ENCODE assay signal across 10 mouse cellular contexts in genomic region chr11:107272351-107272975, GRCm38 (mm10).
DNase-seq lines count a peak whose midpoint lies in the region; ATAC-seq and TF ChIP-seq lines count a peak whose summit lies in the region.
"Had no signal": no experiment of that assay in that cellular context is flagged by ENCODE, and none has a peak within 500 bp of the region (broad histone marks: within the 10 kb centered on the region; RNA-seq: fewer than 3 reads in every experiment).

No protein-coding gene starts in this region.

- intact Hi-C loops in gastrocnemius, postnatal 14 days (cut with DNase I; ENCODE audit: low total_unique reads): loop anchor here (10.0 kb wide), 1 partner anchor 112 kb away; no protein-coding TSS in a partner anchor

- peaks cover 13% of the 10 kb centered on the region for H3K4me1 ChIP-seq in kidney, adult 2 months (ENCODE audit: control insufficient read depth, insufficient read depth, low read length)
- H3K4me1 ChIP-seq in MEL (ENCODE audit: control insufficient read depth in 1 of 2, insufficient read depth in 2 of 2, low read length in 2 of 2): peaks cover 0 to 8% of the 10 kb centered on the region in 2 experiments; a peak in 2 of 4 replicates
- peaks cover 8% of the 10 kb centered on the region for H3K4me1 ChIP-seq in hindbrain, embryonic 16.5 days (ENCODE audit: control insufficient read depth, insufficient read depth, low read depth, low read length)

- no peaks in the 10 kb centered on the region for H3K27me3 ChIP-seq in kidney, adult 2 months (replicated peaks; ENCODE audit: control insufficient read depth, insufficient read depth, low read length)
- H3K27me3 ChIP-seq in MEL (ENCODE audit: control insufficient read depth in 1 of 2, insufficient read depth in 2 of 2, low read length in 2 of 2): no peaks in the 10 kb centered on the region
- H3K27me3 ChIP-seq in hindbrain, embryonic 16.5 days (replicated peaks; ENCODE audit: control insufficient read depth, insufficient read depth, low read length): no peaks in the 10 kb centered on the region
- H3K27me3 ChIP-seq: Patski had no signal

- TF ChIP-seq EP300 in MEL (IDR thresholded peaks at IDR 0.05; ENCODE audit: low read depth in 1 of 2, low read length in 2 of 2): peak; percentile 36 to 44; a peak in 1 of 4 replicates

- TF ChIP-seq POLR2A in kidney, adult 2 months (IDR thresholded peaks at IDR 0.05; ENCODE audit: low read depth, low read length): no peak
- no peak for TF ChIP-seq POLR2A in MEL (IDR thresholded peaks at IDR 0.05; ENCODE audit: control insufficient read depth in 1 of 2, insufficient read depth in 1 of 2, low read depth in 1 of 2, low read length in 2 of 2, poor library complexity in 1 of 2)

- H3K27ac ChIP-seq in kidney, adult 2 months (ENCODE audit: insufficient read depth, low read depth, low read length): no peak overlapping the region
- no peak overlapping the region for H3K27ac ChIP-seq in MEL (ENCODE audit: control insufficient read depth, low read depth, low read length)
- no peak overlapping the region; the same call in 1 of the 2 replicates for H3K27ac ChIP-seq in hindbrain, embryonic 16.5 days (ENCODE audit: low read depth, low read length)

- H3K4me2 ChIP-seq in hindbrain, embryonic 16.5 days (ENCODE audit: low read length): no peak overlapping the region

- no peaks in the 10 kb centered on the region for H3K9me3 ChIP-seq in MEL (replicated peaks; ENCODE audit: insufficient read depth, low read length)
- peaks cover 6% of the 10 kb centered on the region; the same call in 1 of the 2 replicates for H3K9me3 ChIP-seq in hindbrain, embryonic 16.5 days (ENCODE audit: control insufficient read depth, low read length)

- H3K36me3 ChIP-seq in kidney, adult 2 months (ENCODE audit: control insufficient read depth, insufficient read depth, low read length): no peaks in the 10 kb centered on the region; the same call in 1 of the 2 replicates
- peaks cover 0 to 4% of the 10 kb centered on the region in 2 experiments; a peak in 1 of 4 replicates for H3K36me3 ChIP-seq in MEL (ENCODE audit: control insufficient read depth in 1 of 2, insufficient read depth in 2 of 2, low read length in 2 of 2)
- H3K36me3 ChIP-seq in hindbrain, embryonic 16.5 days (ENCODE audit: control insufficient read depth, insufficient read depth, low read length): no peaks in the 10 kb centered on the region

- peak; percentile 36 for DNase-seq in kidney, adult 2 months
- DNase-seq in kidney, adult 11 months: no peak
- peak; percentile 51 for DNase-seq in MEL (ENCODE audit: low read depth, low spot score)
- DNase-seq in adrenal gland, postnatal 25 days: peak; percentile 52
- DNase-seq in thymus, postnatal 36 days: no peak
- no peak for DNase-seq in Muller cell, postnatal 12 days (ENCODE audit: inconsistent ontology term)
- DNase-seq in gastrocnemius, postnatal 14 days: no peak
- DNase-seq: embryo, embryonic 11 days had no signal

- ATAC-seq in hindbrain, embryonic 16.5 days: 0 out of 2 replicates have a peak, but pooled peaks have one; percentile 20
- ATAC-seq: Patski had no signal

- H3K9ac ChIP-seq in MEL (ENCODE audit: control insufficient read depth, low read depth, low read length, poor library complexity, severe bottlenecking): no peak overlapping the region
- no peak overlapping the region for H3K9ac ChIP-seq in hindbrain, embryonic 16.5 days (ENCODE audit: low read depth, low read length)

- TF ChIP-seq RAD21 in MEL (IDR thresholded peaks at IDR 0.05; ENCODE audit: low read depth, low read length): no peak

- no peak for TF ChIP-seq CTCF in kidney, adult 2 months (conservative IDR thresholded peaks at IDR 0.05; ENCODE audit: insufficient read depth, insufficient read length, low read depth, low read length)
- TF ChIP-seq CTCF in MEL (IDR thresholded peaks at IDR 0.05 in 2 of 3, conservative IDR thresholded peaks at IDR 0.05 in 1 of 3; ENCODE audit: control insufficient read depth in 1 of 3, insufficient read depth in 1 of 3, low read depth in 2 of 3, low read length in 3 of 3, poor library complexity in 1 of 3, severe bottlenecking in 1 of 3): no peak

- no peak overlapping the region for H3K4me3 ChIP-seq in kidney, adult 2 months (ENCODE audit: insufficient read depth, low read depth, low read length)
- H3K4me3 ChIP-seq in MEL (ENCODE audit: control insufficient read depth in 1 of 2, insufficient read depth in 1 of 2, low read depth in 2 of 2, low read length in 2 of 2): no peak overlapping the region
- H3K4me3 ChIP-seq in hindbrain, embryonic 16.5 days (ENCODE audit: low read length): no peak overlapping the region

- no peaks in the 10 kb centered on the region for H3K79me2 ChIP-seq in MEL (ENCODE audit: control insufficient read depth, insufficient read depth, low read length, poor library complexity)

- WGBS in kidney, adult 2 months: 77% methylated on average over 11 of the region's 11 CpGs
- WGBS in hindbrain, embryonic 16.5 days: 63% methylated on average over 11 of the region's 11 CpGs

TF ChIP-seq in MEL, 35 proteins besides CTCF, POLR2A, EP300 and RAD21:
- TF ChIP-seq RCOR1 (IDR thresholded peaks at IDR 0.05; ENCODE audit: low read depth, low read length) (peak; percentile 83), ETS1 (IDR thresholded peaks at IDR 0.05; ENCODE audit: low read depth, low read length) (0 out of 2 replicates have a peak, but pooled peaks have one; percentile 31), HCFC1 (IDR thresholded peaks at IDR 0.05; ENCODE audit: low read depth, low read length) (no peak), GATA1 (IDR thresholded peaks at IDR 0.05; ENCODE audit: low read depth, low read length) (peak; percentile 40; the same call in 1 of the 2 replicates)

Comparison
In these comparisons a context has a peak if more than half of its experiments do, and no peak if none do; other contexts are left out.
1. DNase-seq: peak in kidney, adult 2 months (single experiment), MEL (single experiment) and adrenal gland, postnatal 25 days (single experiment); none in kidney, adult 11 months (single experiment), thymus, postnatal 36 days (0 of 2), Muller cell, postnatal 12 days (single experiment) and gastrocnemius, postnatal 14 days (single experiment).